Mouse (Mus musculus): Measurements from ENCODE around the gene Hdac10. TPM values are rescaled to one million over a fixed set of nuclear protein-coding genes. Genes with fewer than 3 reads are reported as not detected.

Hdac10 gene
- total RNA-seq, 2 experiments from 2014 or later = 8.3 to 9.1 TPM

DNA sequence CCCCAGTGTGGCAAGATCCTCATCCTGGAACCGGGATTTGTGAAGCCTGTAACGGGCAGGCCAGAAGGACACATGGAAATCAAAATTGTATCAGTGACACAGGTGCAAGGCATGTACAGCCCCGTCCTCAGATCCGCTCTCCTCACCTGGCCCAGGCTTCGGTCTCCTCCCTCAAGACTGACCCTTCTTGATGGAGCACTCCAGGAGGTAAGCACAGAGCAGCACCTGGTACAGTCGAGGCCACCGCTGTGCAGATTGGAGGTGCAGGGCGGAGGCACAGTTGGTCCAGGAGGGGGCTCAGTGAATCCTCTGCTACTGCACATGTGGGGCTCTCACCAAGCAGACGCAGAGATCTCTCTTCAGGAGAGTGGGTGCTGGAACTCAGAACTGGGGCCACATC, 3.1 kb downstream of the Hdac10 start:
- intact Hi-C loops (cut with DNase I) = no loop called here

DNA sequence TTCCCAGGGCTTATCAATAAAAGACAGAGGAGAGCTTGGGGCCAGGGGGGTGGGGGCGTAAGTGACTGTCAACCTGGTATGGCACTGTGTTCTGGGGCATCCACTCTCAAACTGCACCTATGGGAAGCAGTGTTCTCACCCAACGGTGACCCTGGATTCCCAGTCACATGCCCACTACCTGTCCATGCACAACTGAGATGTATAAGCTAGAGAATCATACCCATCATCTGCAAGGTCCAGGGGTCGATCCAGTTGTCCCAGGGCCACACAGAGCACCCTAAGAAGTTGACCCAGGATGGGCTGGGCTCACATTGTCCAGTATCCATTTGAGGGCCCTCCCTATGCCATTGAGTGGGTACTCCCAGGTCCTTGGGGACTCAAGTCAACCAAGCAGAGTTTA, 4.2 kb downstream of the Hdac10 start:
- DNase-seq = no peak
- intact Hi-C loops (cut with DNase I) = loop anchor here (5.0 kb wide), 1 partner anchor 73 kb away; the partner anchor contains the start of gene Dennd6b

More for the DNA sequence above, 3.1 kb downstream of the Hdac10 start:
- DNase-seq = no peak

DNA sequence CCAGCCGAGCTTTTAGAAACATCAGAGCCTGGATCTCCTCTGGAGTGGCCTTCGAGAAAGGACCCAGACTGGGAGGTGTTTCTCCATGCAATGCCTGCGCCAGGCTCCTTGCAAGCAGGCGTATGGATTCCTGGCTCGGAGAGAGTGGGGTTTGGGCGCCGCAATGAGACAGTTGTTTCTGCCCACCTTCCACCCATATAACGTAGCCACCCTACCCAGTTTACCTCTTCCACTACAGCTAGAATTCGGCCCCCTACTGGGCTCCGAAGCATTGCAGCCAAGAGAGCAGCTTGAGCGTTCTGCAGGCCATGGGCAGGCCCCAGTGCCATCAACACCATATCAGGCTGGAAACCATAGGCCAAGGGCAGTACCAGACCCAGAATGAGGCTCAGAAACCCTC, 4.9 kb downstream of the Hdac10 start:
- intact Hi-C loops (cut with DNase I) = loop anchor here (1.0 to 5.0 kb wide), 2 partner anchors 74 to 87 kb away; partner anchors contain the start of gene Dennd6b
- DNase-seq = no peak

DNA sequence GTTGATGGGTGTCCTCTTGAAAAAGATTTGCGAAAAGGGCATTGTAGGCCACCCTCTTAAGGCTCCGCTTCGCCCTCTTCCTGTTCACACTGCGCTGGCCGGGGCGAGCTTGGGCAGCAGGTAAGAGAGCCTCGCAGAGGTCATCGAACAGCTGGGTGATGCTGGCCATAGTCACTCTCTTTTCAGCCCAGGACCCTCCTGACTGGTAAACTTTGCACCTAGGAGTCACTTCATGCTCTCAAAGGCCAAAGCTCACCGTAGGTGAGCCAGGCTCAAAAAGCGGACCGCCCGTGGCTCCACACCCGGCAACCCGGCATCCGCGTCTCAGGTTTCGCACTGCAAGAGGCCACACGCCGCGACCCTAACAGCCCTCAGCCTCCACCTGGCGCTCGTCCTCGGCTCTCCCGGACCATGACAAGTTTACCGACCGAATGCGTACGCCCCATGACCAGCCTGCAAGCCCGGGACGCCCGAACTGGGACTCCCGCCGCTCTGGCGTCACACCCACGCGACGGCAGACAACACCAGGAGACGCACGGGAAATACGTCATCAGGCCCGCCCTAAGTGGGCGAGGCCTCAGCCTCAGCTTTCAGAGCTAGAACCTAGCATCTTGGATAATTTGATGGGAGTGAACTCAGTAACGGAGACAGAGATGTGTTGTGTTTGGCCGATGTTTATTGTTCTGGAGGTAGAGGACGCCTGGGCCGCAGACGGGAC, 5.7 kb downstream of the Hdac10 start, which contains the start of gene Tubgcp6:
Tubgcp6 (minus strand) TSS at position 464 of the 718 bp plus-strand sequence.
- peak; percentile 97 to 98 for DNase-seq
- intact Hi-C loops (cut with DNase I) = loop anchor here (1.0 to 5.0 kb wide), 2 partner anchors 74 to 87 kb away; partner anchors contain the start of gene Dennd6b

DNA sequence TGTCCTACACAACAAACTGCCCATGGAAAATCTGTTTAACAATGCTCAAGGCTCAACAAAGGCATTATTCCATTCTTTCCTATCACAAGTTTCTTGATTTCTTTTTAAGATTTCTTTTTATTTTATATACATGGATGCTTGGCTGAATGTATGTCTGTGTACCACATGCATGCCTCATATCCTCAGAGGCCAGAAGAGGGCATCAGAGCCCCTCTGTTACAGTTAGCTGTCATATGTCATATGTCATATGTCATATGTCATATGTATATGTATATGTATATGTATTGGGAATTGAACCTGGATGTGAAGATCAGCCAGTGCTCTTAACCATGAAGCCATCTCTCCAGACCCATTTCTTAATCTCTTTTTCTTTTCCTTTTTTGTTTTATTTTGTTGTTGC, 10.5 kb downstream of the Hdac10 start:
- intact Hi-C loops (cut with DNase I) = loop anchor here (2.0 kb wide), 1 partner anchor 93 kb away; the partner anchor contains the start of gene Ppp6r2
- no peak for DNase-seq

DNA sequence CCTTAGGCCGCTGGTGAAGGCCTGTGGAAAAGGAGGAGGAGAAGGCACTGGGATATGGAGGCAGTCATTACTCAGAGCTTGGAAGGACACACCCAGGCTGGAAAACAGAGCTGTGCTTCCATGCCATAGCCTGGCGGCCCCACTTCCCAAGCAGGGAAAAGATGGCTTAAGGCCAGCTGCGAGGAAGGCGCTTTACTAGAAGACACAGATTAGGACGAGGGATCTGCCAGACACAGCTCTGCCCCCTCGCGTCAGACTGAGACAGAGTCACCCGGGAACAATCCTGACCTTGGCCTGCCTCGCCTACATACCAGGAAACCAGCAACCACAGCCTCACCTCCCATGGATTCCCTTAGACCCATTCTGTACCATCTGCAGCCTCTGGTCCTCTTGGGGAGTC, 18.4 kb downstream of the Hdac10 start:
- intact Hi-C loops (cut with DNase I) = loop anchor here (5.0 kb wide), 1 partner anchor 178 kb away; no protein-coding TSS in a partner anchor
- DNase-seq = peak; percentile 61 to 67

DNA sequence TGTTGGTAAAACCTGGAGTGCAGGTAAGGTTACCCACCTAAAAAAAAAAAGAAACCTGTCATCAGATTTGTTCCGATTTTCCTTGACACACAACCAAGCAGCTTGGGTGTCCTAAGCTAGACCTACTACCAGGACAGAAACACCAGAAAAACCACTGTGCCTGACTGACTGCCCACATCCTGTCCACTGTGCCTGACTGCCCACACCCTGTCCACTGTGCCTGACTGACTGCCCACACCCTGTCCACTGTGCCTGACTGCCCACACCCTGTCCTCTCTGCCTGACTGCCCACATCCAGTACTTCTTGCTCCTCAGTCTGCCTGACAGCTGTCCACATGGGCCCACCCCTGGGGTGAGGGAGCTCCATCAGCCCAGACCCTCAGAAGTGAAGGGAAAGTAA, 21.5 kb downstream of the Hdac10 start:
- intact Hi-C loops (cut with DNase I) = no loop called here
- no peak for DNase-seq

DNA sequence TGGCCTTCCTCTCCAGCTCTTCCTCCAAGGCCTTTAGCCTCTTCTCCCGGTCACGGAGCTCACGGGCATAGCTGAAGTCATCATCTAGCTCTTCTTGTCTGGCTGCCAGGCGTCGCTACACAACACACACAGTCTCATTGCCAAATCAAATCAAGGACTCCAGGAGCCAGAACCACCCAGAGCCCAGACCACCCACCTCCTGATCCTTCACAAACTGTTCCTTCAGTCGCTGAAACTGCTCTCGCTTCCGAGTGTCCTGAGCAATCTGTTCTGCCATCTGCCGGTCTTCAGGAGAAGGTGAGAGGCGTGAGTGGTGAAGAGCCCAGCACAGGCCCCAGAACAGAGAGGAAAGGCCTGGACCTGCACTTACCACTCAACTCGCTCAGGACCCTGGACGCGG, 22.4 kb downstream of the Hdac10 start:
- intact Hi-C loops (cut with DNase I) = no loop called here
- DNase-seq = no peak

DNA sequence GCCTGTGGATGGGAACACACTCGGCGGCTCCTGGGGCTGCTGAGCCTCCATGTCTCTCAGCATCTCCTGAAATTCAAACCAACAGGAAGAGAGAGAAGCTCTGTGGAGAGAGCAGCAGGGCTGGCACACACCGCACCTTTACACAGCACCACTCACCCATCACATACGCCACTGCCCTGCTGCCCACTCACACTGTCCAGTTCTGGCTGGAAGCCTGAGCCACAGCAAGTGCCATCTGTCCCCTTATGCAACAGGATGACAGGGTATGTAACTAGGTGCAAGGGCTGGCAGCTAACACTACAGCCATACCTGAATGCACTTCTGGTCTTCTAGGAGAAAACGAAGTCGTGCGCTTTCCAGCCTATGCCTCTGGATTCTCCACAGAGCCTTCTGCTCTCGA, 24.1 kb downstream of the Hdac10 start:
- no peak for DNase-seq
- intact Hi-C loops (cut with DNase I) = no loop called here

DNA sequence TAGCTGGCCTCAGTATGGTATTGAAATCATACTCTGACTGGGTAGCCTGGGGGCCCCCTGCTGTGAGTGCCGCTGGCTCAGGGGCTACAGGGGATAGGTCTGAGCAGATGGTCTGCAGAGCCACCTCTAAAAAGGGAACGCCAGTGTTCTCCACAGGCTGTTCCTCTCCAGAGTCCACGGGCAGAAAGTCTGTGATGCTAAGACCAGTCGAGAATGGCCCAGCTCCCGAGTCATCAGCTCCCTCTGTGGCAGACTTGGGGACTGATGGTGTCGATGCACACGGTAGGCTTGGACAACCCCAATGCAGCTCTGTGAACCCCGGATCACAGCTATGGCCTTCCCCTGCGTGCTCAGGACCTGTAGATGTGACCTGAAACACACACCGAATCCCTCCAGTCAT, 24.6 kb downstream of the Hdac10 start:
- intact Hi-C loops (cut with DNase I) = no loop called here
- DNase-seq = no peak

DNA sequence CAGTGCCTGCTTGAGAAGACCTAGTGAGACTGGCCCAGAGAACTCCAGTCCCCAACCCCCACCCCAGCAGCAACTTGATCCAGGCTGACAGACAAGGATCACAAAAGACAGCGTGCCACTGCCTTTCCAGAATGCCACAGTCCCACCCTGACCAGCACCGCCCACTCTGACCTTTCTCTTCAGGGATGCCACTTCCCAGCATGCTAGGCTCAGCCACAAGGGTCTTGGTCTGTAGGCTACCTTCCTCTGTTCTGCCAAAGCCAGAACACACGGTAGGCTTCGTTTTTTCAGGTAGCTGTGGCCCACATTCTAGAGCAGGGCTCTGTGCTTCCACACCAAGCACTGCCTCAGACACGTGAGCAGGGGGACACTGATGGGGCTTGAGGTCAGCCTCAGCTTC, 25.9 kb downstream of the Hdac10 start:
- no peak for DNase-seq
- intact Hi-C loops (cut with DNase I) = no loop called here

DNA sequence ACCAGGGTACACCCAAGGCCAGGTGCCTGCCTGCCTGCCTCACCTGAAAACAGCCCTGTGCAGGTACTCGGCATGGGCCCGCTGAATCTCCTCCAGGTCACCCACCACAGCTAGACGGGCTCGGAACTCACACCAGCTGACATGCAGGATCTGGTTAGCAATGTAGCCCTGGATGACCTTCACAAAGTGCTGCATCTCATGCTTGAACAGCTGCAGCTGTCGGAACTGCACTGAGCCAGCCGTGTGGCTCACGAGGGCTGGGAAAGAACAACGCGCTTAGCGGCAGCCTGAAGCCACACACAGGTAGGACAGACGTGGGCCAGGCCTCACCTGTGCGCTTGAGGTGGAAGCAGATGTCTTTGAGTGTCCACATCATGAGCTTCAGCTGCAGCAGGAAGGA, 27.7 kb downstream of the Hdac10 start:
- DNase-seq = no peak
- intact Hi-C loops (cut with DNase I) = no loop called here

DNA sequence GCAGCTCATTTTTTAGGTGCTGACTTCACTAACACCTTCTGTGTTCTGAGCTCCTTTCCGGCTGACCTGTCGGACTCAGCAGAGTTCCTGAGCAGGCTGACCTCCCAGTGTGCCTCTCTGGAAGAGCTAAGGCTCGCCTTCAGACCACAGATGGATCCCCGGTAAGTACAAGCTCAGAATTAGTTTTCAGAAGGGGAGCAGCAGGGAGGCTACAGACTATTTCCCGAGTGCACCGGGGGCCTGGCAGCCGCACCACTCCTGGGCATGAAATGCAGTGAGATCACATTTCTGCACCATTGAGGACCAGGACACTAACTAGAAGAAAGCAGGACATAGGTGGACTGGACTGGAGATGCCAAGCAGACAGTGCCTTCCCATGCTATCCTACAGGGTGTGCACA, 29.9 kb downstream of the Hdac10 start:
- intact Hi-C loops (cut with DNase I) = no loop called here
- DNase-seq = no peak

DNA sequence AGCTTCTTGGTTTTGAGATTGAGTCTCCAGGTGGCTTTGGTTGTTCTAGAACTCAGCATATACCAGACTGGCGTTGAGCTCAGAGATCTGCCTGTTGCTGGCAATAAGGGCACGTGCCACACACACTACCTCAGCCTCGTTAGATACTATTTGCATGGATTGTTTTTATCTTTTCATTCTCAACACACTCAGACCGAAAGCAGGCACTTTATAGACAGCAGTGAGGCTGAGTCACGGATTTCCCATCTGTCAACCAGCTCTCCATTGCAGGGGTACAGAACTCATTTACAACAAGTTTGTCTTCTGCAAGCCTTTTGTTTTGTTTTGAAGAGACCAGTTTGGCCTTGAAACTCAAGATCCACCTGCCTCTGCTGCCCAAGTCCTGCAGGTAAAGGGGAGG, 31.1 kb downstream of the Hdac10 start:
- DNase-seq = no peak
- intact Hi-C loops (cut with DNase I) = no loop called here

DNA sequence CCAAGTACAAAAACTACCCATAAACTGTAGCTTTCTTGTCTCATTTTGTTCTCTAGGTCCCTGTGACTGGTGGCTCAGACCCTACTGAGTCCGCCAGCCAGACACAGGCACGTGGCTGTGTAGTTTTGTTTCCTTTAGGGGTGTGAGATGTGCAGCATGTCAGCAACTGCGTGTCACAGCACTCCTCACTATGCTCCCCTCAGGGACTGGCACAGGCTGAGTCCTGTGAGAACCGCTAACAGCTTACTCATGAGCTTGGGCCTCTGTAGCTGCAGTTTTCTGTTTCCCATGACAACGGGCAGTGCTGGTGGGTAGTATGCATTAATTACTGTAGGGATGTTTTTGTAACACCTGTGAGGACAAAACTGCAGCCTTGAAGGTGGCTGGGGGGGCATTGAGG, 36.3 kb downstream of the Hdac10 start:
- no peak for DNase-seq
- intact Hi-C loops (cut with DNase I) = no loop called here

DNA sequence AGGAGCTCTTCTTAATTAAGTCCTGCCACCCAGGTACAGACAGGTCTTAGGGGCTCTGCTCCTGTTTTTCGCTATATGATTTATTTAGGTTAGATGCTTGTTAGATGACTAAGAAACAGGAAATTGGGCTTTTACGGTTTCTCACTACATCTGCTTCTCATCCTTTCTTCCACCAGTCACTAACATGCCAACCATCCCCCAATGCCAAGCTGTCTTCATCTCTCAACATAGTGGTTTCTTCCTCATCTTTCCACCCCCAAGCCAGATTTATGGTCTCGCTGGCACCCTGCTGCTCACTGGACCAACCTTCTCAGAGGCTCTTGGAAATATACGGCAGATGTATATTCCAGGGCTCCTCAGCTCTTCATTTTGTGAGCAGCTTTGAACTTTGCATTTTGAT, 37.8 kb downstream of the Hdac10 start:
- no peak for DNase-seq
- intact Hi-C loops (cut with DNase I) = no loop called here

DNA sequence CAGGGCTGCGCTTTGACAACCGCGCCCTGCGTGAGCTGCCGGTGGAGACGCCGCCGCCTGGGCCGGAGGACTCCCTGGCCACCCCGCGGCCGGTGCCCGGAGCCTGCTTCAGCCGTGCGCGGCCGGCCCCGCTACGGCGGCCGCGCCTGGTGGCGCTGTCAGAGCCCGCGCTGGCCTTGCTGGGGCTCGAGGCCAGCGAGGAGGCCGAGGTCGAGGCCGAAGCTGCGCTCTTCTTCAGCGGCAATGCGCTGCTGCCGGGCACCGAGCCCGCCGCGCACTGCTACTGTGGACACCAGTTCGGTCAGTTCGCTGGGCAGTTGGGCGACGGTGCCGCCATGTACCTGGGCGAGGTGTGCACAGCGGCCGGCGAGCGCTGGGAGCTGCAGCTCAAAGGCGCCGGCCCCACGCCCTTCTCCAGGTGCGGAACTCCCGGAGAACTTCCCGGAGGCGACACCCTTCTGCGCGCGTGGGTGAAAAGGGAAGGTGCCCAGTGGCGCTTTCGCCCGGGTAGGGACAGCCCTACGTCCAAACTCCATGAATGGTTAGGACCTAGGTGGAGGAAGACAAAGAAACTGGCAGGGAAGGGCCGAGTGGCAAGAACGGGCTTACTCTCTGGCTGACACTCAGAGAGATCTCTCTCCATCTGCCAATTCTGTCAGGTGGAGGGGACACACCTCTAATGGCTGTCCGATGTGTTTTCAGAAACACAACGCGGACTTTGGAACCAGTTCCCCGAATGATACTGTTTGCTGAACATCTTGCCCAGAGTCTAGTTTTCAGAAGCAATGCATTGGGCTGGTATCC, 39.0 kb downstream of the Hdac10 start:
- intact Hi-C loops (cut with DNase I) = no loop called here
- DNase-seq = no peak

DNA sequence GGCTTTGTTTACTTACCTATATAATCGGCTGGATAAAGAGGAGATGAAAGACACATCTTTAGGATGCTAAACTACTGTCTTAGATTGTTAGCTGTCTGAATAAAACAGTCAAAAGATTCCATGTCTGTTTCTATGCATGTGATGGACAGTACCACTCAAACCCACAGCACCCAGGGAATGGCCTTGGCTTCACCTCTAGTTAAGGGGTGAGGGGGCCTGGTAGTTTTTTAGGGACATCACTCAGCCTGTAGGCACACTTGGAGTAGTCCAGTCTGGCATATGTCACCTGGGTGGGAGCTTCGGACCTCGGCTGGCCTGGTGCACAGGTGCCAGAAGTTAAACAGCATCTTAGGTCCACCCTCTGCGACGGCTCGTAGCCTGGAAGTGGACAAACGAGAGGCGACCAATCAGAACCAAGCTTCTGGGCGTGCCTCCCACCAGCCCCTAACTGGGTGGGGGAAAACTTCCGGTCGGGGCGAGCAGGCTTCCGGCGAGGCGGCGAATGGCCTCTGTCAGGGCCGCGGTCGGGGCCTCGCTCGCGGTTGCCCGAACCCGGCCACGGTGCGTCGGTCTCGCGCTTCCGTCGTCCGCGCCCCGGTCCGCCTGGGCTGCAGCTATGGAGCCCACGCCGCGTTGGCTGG, 39.8 kb downstream of the Hdac10 start, which contains the start of gene Selenoo:
Selenoo (plus strand) TSS at position 478 of the 641 bp plus-strand sequence.
- peak; percentile 94 to 95 for DNase-seq
- intact Hi-C loops (cut with DNase I) = no loop called here

DNA sequence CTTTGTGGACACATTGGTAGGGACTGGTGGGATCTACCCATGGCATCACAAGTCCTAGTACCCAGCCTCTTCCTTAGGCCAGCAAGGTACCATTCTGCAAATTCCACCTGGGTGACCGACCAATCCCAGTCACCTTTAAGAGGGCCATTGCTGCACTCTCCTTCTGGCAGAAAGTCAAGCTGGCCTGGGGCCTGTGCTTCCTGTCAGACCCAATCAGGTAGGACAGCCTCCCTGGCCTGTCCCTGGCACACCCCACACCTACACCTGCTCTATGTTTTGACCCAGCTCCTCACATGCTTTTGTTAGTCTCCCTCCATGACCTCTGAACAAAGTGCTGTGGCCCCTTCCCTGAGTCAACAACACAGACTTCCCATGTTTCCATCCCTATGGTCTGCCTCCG, 43.7 kb downstream of the Hdac10 start:
- no peak for DNase-seq
- intact Hi-C loops (cut with DNase I) = no loop called here

DNA sequence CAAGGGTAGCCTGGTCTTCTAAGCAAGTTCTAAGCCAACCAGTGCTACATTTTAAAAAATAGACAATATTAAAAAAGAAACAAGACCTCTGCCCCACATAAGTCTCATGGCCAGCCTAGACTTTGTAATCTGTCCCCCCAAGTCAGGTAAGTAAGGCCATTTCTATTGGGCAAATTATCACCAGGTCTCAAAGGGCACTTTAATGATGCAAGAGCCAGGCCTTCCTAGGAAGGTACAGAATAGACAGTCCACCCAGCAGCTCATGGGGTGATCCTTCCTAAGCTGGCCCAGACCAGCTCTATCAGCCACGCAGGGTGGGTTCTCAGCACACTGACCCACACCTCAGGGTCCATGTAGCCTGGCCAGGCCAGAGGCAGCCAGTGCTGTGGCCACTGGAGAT, 44.6 kb downstream of the Hdac10 start:
- intact Hi-C loops (cut with DNase I) = no loop called here
- DNase-seq = no peak

DNA sequence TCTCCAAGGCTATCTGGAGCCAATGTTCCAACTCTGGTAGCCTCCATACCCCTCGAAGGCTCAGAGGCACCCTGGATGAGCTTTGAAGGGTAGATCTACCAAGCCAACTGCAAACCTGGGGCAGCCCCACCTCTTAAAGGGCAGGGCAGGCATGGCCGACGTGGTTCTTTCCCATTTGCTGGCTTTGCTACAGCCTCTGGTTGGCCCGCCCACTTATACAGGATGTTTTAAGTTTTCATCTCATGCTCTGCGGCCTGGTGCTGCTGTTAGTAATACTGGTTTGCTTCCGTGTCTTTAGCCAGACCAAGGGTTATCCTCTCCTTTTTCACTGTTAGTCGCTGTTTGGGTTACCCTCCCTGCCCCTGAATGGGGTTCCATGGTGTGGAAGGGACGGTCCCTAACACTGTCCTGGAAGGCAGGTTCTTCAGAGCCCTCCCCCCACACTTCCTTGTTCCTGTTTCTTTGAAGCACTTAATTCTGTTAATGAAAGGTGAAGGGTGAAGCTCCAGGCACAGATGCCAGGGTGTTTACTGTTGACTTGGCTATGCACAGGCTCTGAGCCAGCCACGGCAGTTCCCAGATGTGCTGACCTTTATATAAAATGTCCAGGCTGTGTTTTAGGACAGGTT, 50.2 kb downstream of the Hdac10 start:
- peak; percentile 48 to 65 for DNase-seq
- intact Hi-C loops (cut with DNase I) = loop anchor here (5.0 kb wide), 2 partner anchors 134 to 251 kb away; partner anchors contain the start of gene Ppp6r2
